Mouse (Mus musculus): ENCODE data around the gene Ddx20. TPM values are rescaled to one million over a fixed set of nuclear protein-coding genes. Genes with fewer than 3 reads are reported as not detected.
"Not testable (repeated sequence)": the region's sequence is repeated elsewhere in the genome, so short reads cannot be mapped to it uniquely, and the experiment has no call there.

The Ddx20 gene
- polyA plus RNA-seq, 1 experiment from 2014 or later = 41.0 TPM

DNA sequence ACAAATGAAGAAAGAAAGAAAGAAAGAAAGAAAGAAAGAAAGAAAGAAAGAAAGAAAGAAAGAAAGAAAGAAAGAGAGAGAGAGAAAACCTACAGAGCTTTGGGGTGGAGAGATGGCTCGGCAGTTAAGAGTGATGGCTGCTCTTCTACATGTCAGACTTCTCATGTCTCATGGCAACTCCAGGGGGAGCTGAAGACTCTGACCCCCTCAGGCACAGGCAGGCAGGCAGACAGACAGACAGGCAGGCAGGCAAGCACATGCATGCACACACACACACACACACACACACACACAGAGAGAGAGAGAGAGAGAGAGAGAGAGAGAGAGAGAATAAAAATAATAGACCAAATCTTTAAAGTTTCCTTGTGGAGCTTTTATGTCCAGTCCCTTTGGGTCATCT is 13.4 kb upstream of the Ddx20 start:
- peak overlapping the region; percentile 26 for H3K9ac ChIP-seq (ENCODE audit: low read depth, low read length)

DNA sequence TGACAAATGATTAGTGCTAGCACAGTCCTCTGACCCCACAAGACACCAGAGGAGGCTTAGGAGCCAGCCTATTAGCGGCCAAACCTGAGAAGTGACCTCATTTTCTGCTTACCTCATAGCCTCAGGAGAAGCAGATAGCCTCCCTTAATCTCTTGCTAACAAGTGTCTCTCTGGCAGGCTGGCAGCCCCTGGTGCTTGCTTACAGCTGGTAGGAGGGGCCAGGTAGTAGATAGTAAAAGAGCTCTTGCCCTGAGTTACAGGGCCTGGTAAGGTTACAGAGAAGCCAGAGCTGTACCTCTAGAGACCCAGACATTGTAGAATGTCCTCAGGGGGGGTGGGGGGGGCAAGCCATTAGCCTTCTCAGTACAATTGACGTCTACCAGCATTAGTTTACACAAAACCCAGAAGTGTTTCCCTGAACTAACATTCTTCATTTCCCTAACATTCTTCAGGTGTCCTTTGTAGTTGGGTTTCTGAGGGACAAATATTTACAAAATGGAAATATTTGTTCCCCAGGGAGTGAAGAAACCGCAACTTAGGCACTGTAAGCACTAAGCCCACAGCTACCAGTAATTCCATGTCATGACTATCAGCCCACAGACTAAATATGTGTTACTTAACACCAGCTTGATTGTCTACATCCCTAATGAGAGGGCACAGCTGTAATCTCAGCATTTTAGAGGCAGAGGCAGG is 12.0 kb upstream of the Ddx20 start:
- Histone ChIP-seq H3K27me3 (replicated peaks; ENCODE audit: control insufficient read depth, insufficient read depth, low read length) (peaks cover 14% of the 10 kb centered on the region), H3K9ac (ENCODE audit: low read depth, low read length) (0 out of 2 replicates have a peak overlapping the region, but pooled peaks have one; percentile 8), H3K27ac (ENCODE audit: low read depth, low read length) (peak overlapping the region; percentile 70), H3K4me3 (ENCODE audit: low read depth, low read length) (no peak overlapping the region), H3K36me3 (ENCODE audit: control insufficient read depth, insufficient read depth, low read length) (no peaks in the 10 kb centered on the region), H3K4me1 (replicated peaks; ENCODE audit: control insufficient read depth, insufficient read depth, low read length) (peaks cover 51% of the 10 kb centered on the region), H3K4me2 (no peak overlapping the region), H3K9me3 (ENCODE audit: control insufficient read depth, low read length) (no peaks in the 10 kb centered on the region)
- 43% methylated on average over 3 of the region's 3 CpGs for WGBS
- DNase-seq (ENCODE audit: low spot score) = no peak
- ATAC-seq (replicated peaks; ENCODE audit: low FRiP score) = peak; percentile 87

More for the DNA sequence above, 13.4 kb upstream of the Ddx20 start:
- not testable (repeated sequence) for H3K9me3 ChIP-seq (ENCODE audit: control insufficient read depth, low read length); H3K36me3 ChIP-seq (ENCODE audit: control insufficient read depth, insufficient read depth, low read length); ATAC-seq (replicated peaks; ENCODE audit: low FRiP score)
- DNase-seq (ENCODE audit: low spot score) = peak; percentile 18
- peaks cover 52% of the 10 kb centered on the region for H3K4me1 ChIP-seq (replicated peaks; ENCODE audit: control insufficient read depth, insufficient read depth, low read length)
- peak overlapping the region; percentile 25 for H3K4me3 ChIP-seq (ENCODE audit: low read depth, low read length)
- H3K27me3 ChIP-seq (replicated peaks; ENCODE audit: control insufficient read depth, insufficient read depth, low read length) = peaks cover 17% of the 10 kb centered on the region
- H3K4me2 ChIP-seq = peak overlapping the region; percentile 52
- 25% methylated on average over 1 of the region's 1 CpGs for WGBS
- H3K27ac ChIP-seq (ENCODE audit: low read depth, low read length) = 0 out of 2 replicates have a peak overlapping the region, but pooled peaks have one; percentile 34

DNA sequence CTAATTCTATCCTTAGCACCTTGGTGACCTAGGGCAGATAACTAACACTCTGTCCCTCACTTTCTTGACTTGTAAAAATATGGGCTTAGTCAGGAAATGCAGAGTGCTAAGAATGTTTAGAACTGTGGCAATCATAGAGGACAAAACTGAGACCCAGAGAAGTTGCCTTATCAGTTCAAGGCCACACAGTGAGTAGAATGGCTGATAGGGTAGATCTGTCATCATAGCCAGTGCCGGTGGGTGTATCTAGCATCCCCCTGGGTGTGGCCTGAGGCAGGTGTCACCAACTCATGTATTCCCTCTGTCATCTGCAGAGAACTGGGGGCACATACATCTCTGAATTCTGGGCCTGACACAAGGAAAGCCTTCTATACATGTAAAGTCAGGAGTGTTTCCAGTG is 10.9 kb upstream of the Ddx20 start:
- ATAC-seq (replicated peaks; ENCODE audit: low FRiP score) (peak; percentile 67), DNase-seq (ENCODE audit: low spot score) (peak; percentile 30)
- peak overlapping the region; percentile 70; the same call in 1 of the 2 replicates for H3K27ac ChIP-seq (ENCODE audit: low read depth, low read length)
- H3K4me1 ChIP-seq (replicated peaks; ENCODE audit: control insufficient read depth, insufficient read depth, low read length) = peaks cover 43% of the 10 kb centered on the region
- H3K9ac ChIP-seq (ENCODE audit: low read depth, low read length) = no peak overlapping the region
- WGBS = 18% methylated on average over 1 of the region's 1 CpGs
- H3K36me3 ChIP-seq (ENCODE audit: control insufficient read depth, insufficient read depth, low read length) = no peaks in the 10 kb centered on the region
- H3K4me2 ChIP-seq = peak overlapping the region; percentile 29
- no peak overlapping the region for H3K4me3 ChIP-seq (ENCODE audit: low read depth, low read length)
- H3K27me3 ChIP-seq (replicated peaks; ENCODE audit: control insufficient read depth, insufficient read depth, low read length) = peaks cover 24% of the 10 kb centered on the region
- H3K9me3 ChIP-seq (ENCODE audit: control insufficient read depth, low read length) = no peaks in the 10 kb centered on the region

DNA sequence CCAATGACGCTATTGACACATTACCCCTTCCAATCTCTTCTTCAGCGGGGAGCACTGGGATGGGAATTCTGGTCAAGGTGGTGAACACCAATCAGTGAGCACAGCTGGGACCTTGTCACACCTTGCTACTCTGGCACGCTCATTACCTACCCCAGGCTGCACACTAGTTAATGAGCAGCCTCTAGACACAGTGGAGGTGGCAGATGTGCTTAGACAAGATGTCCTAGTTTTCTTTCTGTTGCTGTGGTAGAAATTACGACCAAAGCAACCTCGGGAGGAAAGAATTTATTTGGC is 9.7 kb upstream of the Ddx20 start:
- 77% methylated on average over 5 of the region's 5 CpGs for WGBS
- H3K4me1 ChIP-seq (replicated peaks; ENCODE audit: control insufficient read depth, insufficient read depth, low read length) = peaks cover 35% of the 10 kb centered on the region
- DNase-seq (ENCODE audit: low spot score) = no peak

DNA sequence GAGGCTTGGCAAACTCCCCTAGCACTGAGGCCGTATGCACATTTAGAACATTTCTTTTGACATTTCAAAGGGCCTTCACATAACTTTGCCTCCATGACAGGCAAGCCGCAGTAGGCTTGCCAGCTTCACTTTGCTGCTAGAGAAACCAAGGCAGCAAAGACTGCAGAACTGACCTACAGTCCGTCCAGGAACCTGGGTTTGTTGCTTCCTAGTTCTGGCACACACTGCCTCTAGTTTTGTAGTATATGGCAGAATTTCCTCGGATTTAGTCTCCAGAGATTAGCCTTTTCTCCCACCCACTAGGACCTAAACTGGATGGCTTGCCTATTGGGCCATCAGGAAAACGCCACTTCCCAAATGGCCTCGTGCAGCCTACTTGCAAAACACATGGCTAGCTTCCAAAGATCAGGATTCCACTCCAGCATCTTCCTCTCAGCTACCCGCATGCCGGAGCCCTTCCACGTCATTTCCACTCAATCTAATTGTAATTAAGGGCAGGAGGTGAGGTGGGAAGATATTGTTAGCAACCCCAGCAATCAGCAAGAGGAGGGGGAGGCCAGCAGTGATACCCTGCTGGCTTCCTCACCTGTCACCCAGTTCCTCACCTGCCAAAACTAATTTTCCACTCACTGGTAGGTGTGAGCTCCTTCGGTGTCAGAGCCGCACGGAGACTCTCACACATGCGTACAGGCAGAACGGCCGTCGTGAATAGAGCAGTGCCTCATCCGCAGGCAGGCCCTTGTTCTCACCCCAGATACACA is 9.2 kb upstream of the Ddx20 start:
- H3K4me3 ChIP-seq (ENCODE audit: low read depth, low read length) = no peak overlapping the region
- peaks cover 30% of the 10 kb centered on the region for H3K4me1 ChIP-seq (replicated peaks; ENCODE audit: control insufficient read depth, insufficient read depth, low read length)
- H3K9me3 ChIP-seq (ENCODE audit: control insufficient read depth, low read length) = no peaks in the 10 kb centered on the region

More for the DNA sequence above, 9.7 kb upstream of the Ddx20 start:
- peaks cover 26% of the 10 kb centered on the region for H3K27me3 ChIP-seq (replicated peaks; ENCODE audit: control insufficient read depth, insufficient read depth, low read length)
- no peaks in the 10 kb centered on the region for H3K36me3 ChIP-seq (ENCODE audit: control insufficient read depth, insufficient read depth, low read length)
- H3K4me3 ChIP-seq (ENCODE audit: low read depth, low read length) = no peak overlapping the region
- H3K4me2 ChIP-seq = no peak overlapping the region
- ATAC-seq (replicated peaks; ENCODE audit: low FRiP score) = no peak
- no peak overlapping the region for H3K9ac ChIP-seq (ENCODE audit: low read depth, low read length)
- no peaks in the 10 kb centered on the region for H3K9me3 ChIP-seq (ENCODE audit: control insufficient read depth, low read length)
- no peak overlapping the region for H3K27ac ChIP-seq (ENCODE audit: low read depth, low read length)

DNA sequence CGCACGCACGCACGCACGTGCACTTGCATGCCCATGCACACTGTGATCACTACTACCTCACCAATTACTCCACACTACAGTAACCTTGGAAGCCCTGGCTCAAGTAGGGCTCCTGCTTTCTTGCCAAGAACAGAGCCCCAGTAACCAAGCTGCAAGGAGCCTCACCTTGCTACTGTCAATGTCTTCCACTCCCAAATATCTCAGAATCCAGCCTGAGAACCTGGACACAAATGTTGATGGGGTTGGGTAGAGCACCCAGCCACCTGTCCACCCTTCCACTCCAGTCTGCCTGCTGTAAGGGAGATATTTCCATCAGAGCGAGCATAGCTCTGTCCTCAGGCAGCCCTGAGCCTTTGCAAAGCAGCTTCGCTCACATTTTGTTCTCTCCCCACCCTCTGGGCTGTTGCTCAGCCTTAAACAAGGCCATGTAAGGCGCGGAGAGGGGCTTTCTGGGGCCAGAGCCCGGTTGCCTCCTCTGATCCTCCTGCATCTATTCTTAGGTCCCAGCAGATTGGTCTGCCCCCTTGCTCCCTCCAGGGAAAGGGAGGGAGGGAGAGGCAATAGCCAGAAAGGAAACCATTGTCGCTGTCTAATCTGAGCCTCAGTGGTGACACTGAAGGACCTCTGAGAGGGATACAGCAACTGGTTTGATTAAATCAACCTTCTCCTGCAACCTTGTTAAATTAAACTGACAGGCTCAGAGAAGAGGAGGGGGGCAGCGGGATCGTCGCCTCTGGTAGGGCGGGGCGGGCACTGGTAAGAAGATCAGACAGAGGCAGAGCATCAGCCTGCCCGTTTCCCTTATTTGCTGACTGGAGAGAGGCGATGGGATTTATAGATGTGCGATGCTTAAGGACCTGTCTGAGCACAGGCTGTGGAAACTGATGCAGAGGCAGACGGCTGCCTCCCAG is 8.4 kb upstream of the Ddx20 start:
- peak; percentile 31 for DNase-seq (ENCODE audit: low spot score)
- Histone ChIP-seq H3K27me3 (replicated peaks; ENCODE audit: control insufficient read depth, insufficient read depth, low read length) (peaks cover 28% of the 10 kb centered on the region), H3K9ac (ENCODE audit: low read depth, low read length) (no peak overlapping the region), H3K36me3 (ENCODE audit: control insufficient read depth, insufficient read depth, low read length) (no peaks in the 10 kb centered on the region), H3K9me3 (ENCODE audit: control insufficient read depth, low read length) (no peaks in the 10 kb centered on the region), H3K4me2 (peak overlapping the region; percentile 4; the same call in 1 of the 2 replicates), H3K27ac (ENCODE audit: low read depth, low read length) (no peak overlapping the region), H3K4me3 (ENCODE audit: low read depth, low read length) (no peak overlapping the region), H3K4me1 (replicated peaks; ENCODE audit: control insufficient read depth, insufficient read depth, low read length) (peaks cover 26% of the 10 kb centered on the region)
- no peak for ATAC-seq (replicated peaks; ENCODE audit: low FRiP score)
- WGBS = 42% methylated on average over 20 of the region's 20 CpGs

More for the DNA sequence above, 9.2 kb upstream of the Ddx20 start:
- no peak overlapping the region for H3K4me2 ChIP-seq
- no peak overlapping the region for H3K27ac ChIP-seq (ENCODE audit: low read depth, low read length)
- no peak for ATAC-seq (replicated peaks; ENCODE audit: low FRiP score)
- H3K9ac ChIP-seq (ENCODE audit: low read depth, low read length) = no peak overlapping the region
- 72% methylated on average over 17 of the region's 17 CpGs for WGBS
- H3K27me3 ChIP-seq (replicated peaks; ENCODE audit: control insufficient read depth, insufficient read depth, low read length) = peaks cover 26% of the 10 kb centered on the region
- no peaks in the 10 kb centered on the region for H3K36me3 ChIP-seq (ENCODE audit: control insufficient read depth, insufficient read depth, low read length)
- DNase-seq (ENCODE audit: low spot score) = peak; percentile 26

DNA sequence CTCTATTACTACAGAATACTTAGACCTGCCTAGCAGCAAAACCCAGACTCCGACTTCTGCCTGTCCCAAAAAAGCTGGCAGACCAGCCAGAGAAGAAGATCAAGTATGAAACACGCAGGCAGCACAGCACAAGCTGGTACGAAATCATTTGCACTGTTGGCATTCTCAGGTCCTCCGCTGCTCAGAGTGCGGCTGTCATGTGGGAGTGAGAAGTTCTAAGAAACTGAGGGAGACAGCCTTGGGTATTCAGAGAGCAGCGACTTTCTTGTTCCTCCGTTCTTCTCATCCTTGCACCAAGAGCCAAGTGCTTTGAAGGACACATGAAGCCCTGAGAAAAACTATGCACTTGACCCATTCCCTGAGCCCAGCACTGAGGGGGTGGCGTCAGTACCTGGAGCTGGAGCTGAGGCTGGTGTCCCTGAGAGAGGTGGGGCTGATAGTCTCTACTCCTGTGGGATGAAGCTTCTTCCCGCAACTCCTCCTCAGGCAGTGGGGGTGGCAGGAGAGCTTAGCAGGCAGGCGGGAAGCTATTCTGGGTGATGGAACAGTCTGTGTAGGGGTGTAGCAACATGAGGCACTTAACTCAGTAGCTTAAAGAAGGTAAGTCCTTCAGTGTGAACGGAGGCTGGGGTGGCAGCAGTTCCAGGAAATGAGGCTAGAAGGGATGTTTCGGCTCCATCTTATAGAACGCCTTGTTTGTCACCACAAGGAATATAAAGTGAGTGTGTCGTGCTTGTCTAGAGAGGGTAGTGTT is 6.1 kb upstream of the Ddx20 start:
- Histone ChIP-seq H3K9ac (ENCODE audit: low read depth, low read length) (no peak overlapping the region), H3K27me3 (replicated peaks; ENCODE audit: control insufficient read depth, insufficient read depth, low read length) (peaks cover 28% of the 10 kb centered on the region), H3K27ac (ENCODE audit: low read depth, low read length) (no peak overlapping the region), H3K9me3 (ENCODE audit: control insufficient read depth, low read length) (no peaks in the 10 kb centered on the region), H3K36me3 (ENCODE audit: control insufficient read depth, insufficient read depth, low read length) (no peaks in the 10 kb centered on the region), H3K4me3 (ENCODE audit: low read depth, low read length) (no peak overlapping the region), H3K4me2 (no peak overlapping the region), H3K4me1 (replicated peaks; ENCODE audit: control insufficient read depth, insufficient read depth, low read length) (peaks cover 8% of the 10 kb centered on the region)
- WGBS = 70% methylated on average over 14 of the region's 14 CpGs
- peak; percentile 28 for DNase-seq (ENCODE audit: low spot score)
- ATAC-seq (replicated peaks; ENCODE audit: low FRiP score) = no peak

DNA sequence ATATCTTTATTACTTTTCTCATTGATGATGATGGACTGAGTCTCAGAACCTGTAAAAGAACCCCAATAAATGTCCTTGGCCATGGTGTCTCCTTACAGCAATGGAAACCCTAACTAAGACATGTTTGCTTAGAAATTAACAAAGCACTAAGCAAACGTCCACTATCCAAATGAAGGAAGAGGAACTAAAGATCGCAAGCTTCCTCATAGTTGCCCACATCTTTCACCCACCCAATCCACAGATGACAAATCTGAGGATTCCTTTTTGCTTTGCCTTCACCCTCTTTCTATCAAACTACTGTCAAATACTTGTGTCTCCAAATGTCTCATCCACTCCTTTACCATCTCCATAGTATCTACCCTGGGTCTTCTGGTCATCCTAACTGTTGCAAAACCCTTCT is 1.2 kb upstream of the Ddx20 start:
- Histone ChIP-seq H3K36me3 (ENCODE audit: control insufficient read depth, insufficient read depth, low read length) (no peaks in the 10 kb centered on the region), H3K4me2 (peak overlapping the region; percentile 64), H3K27ac (ENCODE audit: low read depth, low read length) (no peak overlapping the region), H3K4me3 (ENCODE audit: low read depth, low read length) (no peak overlapping the region), H3K4me1 (replicated peaks; ENCODE audit: control insufficient read depth, insufficient read depth, low read length) (no peaks in the 10 kb centered on the region; the same call in 1 of the 2 replicates), H3K27me3 (replicated peaks; ENCODE audit: control insufficient read depth, insufficient read depth, low read length) (peaks cover 6% of the 10 kb centered on the region), H3K9ac (ENCODE audit: low read depth, low read length) (no peak overlapping the region), H3K9me3 (ENCODE audit: control insufficient read depth, low read length) (no peaks in the 10 kb centered on the region)
- no peak for ATAC-seq (replicated peaks; ENCODE audit: low FRiP score)
- 63% methylated on average over 2 of the region's 2 CpGs for WGBS
- no peak for DNase-seq (ENCODE audit: low spot score)

Measured in liver, embryonic 11.5 days (tissue).